Mouse (Mus musculus) retina, postnatal 1 day (tissue): ENCODE measurements at regions not wholly inside any gene's neighbourhood (a gene's known extent, or its start where the extent isn't known, plus 50 kb on each side); places are given as distances from the start of the nearest gene placed in this dataset.

Experiments
- DNase-seq: peaks from one replicate; pipeline ENCODE4 v3.0.0-alpha.2; 2012

- DNase-seq: no peak
These were observed 427.2 kb downstream of the Hao1 start for GRCm38 (mm10) chr2:134126988-134127387.

- no peak for DNase-seq
These were observed 446.9 kb downstream of the Hao1 start for GRCm38 (mm10) chr2:134107286-134107685.

- no peak for DNase-seq
These were observed 465.8 kb downstream of the Hao1 start for GRCm38 (mm10) chr2:134088374-134088773.

GRCm38 (mm10) chr2:134080148-134080547 lies 474.0 kb downstream of the Hao1 start:
- DNase-seq: no peak

GRCm38 (mm10) chr2:134077953-134078352 lies 476.2 kb downstream of the Hao1 start:
- no peak for DNase-seq

- peak; percentile 35 for DNase-seq
These were observed 486.2 kb downstream of the Hao1 start for GRCm38 (mm10) chr2:134067910-134068335.

- no peak for DNase-seq
These were observed 486.8 kb downstream of the Hao1 start for GRCm38 (mm10) chr2:134067404-134067803.

GRCm38 (mm10) chr2:134059916-134060618 lies 494.1 kb downstream of the Hao1 start:
- no peak for DNase-seq

GRCm38 (mm10) chr2:134036359-134036874 lies 484.5 kb downstream of the Bmp2 start:
- peak; percentile 2 for DNase-seq

GRCm38 (mm10) chr2:134029631-134030414 lies 477.9 kb downstream of the Bmp2 start:
- peak; percentile 23 for DNase-seq

- DNase-seq: no peak
These were observed 477.2 kb downstream of the Bmp2 start for GRCm38 (mm10) chr2:134029153-134029552.

GRCm38 (mm10) chr2:134017109-134017508 lies 465.1 kb downstream of the Bmp2 start:
- peak; percentile 37 for DNase-seq

GRCm38 (mm10) chr2:134003146-134003545 lies 451.2 kb downstream of the Bmp2 start:
- no peak for DNase-seq

GRCm38 (mm10) chr2:133994742-133995141 lies 442.8 kb downstream of the Bmp2 start:
- DNase-seq: peak; percentile 28

- DNase-seq: no peak
These were observed 442.4 kb downstream of the Bmp2 start for GRCm38 (mm10) chr2:133994337-133994736.

- no peak for DNase-seq
These were observed 435.7 kb downstream of the Bmp2 start for GRCm38 (mm10) chr2:133987671-133988070.
